Mouse (Mus musculus) ES-E14 (cell line): ENCODE measurements at regions not wholly inside any gene's neighbourhood (a gene's known extent, or its start where the extent isn't known, plus 50 kb on each side); places are given as distances from the start of the nearest gene placed in this dataset.

Source experiments
- CHD2 ChIP-seq: IDR thresholded peaks from 2 replicates; pipeline ENCODE4 v1.6.1; 2014; ENCODE audit warnings: mild to moderate bottlenecking, low read depth, low read length, inconsistent platforms
- HCFC1 ChIP-seq: IDR thresholded peaks from 2 replicates; pipeline ENCODE4 v1.6.1; 2012; ENCODE audit warnings: low read length, inconsistent platforms, borderline replicate concordance; ENCODE audit not compliant: insufficient read depth
- MAFK ChIP-seq: IDR thresholded peaks from 2 replicates; pipeline ENCODE4 v1.6.1; 2014; ENCODE audit warnings: mild to moderate bottlenecking, low read depth, low read length, inconsistent platforms; ENCODE audit not compliant: insufficient read depth
- ZC3H11A ChIP-seq: IDR thresholded peaks from 2 replicates; pipeline ENCODE4 v1.6.1; 2012; ENCODE audit warnings: low read depth, mild to moderate bottlenecking, inconsistent platforms, low read length, borderline replicate concordance
- ZNF384 ChIP-seq: IDR thresholded peaks from 2 replicates; pipeline ENCODE4 v1.6.1; 2012; ENCODE audit warnings: low read depth, low read length, inconsistent platforms

DNA sequence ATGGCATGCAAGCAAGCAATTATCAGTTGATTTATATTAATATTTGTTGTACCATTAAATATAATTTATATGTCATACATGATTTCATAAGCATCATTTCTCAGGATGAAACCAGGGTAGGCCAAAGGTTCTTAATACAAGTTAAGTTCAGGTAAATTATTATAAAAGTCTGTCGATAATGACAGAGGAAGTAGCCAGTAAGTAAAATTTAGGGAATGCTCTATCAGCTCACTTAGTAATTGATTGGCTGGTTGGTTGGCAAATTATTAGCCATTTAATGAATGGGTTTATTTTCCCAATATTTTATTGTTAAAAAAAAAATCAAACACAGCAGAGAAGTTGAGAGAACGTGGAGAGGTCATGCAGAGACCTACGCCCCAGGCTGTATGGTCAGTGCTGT is 105.8 kb upstream of the Cadm1 start:
- TF ChIP-seq HCFC1 (no peak), MAFK (no peak), ZNF384 (no peak), CHD2 (no peak), ZC3H11A (no peak)
